Mouse (Mus musculus): ENCODE data around the gene Kmt5b. TPM values are rescaled to one million over a fixed set of nuclear protein-coding genes. Genes with fewer than 3 reads are reported as not detected.

Kmt5b gene
- polyA plus RNA-seq, 1 experiment from 2014 or later: 22.2 TPM

DNA sequence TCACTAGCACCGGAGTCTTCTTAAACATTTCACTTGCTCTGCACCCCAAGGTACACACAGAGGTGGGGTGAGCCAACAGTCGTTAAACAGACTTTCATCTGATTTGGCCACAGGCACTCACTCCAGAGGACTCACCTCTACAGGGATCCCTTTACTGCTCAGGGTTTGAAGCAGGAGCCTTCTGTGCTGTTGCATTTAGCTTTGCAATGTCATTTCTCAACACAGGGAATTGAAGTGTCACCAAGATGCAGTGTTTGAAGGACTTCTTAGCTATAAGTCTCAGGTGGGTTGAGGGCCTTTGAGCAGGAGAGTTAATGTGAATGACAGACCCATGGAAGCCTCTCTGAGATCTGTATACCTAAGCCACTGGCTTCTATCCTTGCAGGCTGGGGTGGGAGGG is 76.4 kb downstream of the Kmt5b start:
- Histone ChIP-seq H3K9me3 (replicated peaks; ENCODE audit: control insufficient read depth, low read length) (no peaks in the 10 kb centered on the region), H3K4me1 (ENCODE audit: control insufficient read depth, insufficient read depth, low read length) (peaks cover 8% of the 10 kb centered on the region; the same call in 1 of the 2 replicates), H3K9ac (ENCODE audit: low read depth, low read length) (no peak overlapping the region), H3K36me3 (ENCODE audit: control insufficient read depth, insufficient read depth, low read length) (no peaks in the 10 kb centered on the region), H3K27ac (ENCODE audit: low read depth, low read length) (no peak overlapping the region), H3K4me2 (no peak overlapping the region), H3K4me3 (ENCODE audit: low read depth, low read length) (no peak overlapping the region), H3K27me3 (ENCODE audit: control insufficient read depth, insufficient read depth, low read length) (no peaks in the 10 kb centered on the region)
- no peak for ATAC-seq (replicated peaks; ENCODE audit: insufficient number of reproducible peaks, low FRiP score, low TSS enrichment)
- 82% methylated on average over 2 of the region's 2 CpGs for WGBS (ENCODE audit: insufficient replicate concordance)

DNA sequence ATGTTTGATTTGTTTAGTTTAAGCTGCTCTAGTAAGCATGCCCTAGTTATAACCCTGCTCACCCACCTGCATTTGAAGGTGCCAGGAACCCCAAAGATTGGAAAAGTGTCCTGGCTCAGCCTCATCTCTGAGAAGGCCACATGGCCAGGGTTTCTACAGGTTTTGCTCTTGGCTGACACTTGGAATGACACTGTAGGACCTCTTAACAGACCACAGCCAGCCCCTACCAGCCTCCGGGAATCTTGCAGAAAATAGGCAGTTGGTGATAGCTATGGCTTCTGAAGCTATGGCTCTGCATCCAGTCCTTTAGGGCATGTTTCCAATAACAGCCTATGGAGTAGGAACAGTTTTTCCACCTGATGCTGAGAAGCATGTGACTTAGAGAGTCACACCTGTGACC is 77.6 kb downstream of the Kmt5b start:
- 96% methylated on average over 1 of the region's 1 CpGs for WGBS (ENCODE audit: insufficient replicate concordance)
- H3K9ac ChIP-seq (ENCODE audit: low read depth, low read length): no peak overlapping the region
- ATAC-seq (replicated peaks; ENCODE audit: insufficient number of reproducible peaks, low FRiP score, low TSS enrichment): no peak
- no peaks in the 10 kb centered on the region for H3K36me3 ChIP-seq (ENCODE audit: control insufficient read depth, insufficient read depth, low read length)
- H3K4me1 ChIP-seq (ENCODE audit: control insufficient read depth, insufficient read depth, low read length): peaks cover 8% of the 10 kb centered on the region; the same call in 1 of the 2 replicates
- no peak overlapping the region for H3K4me3 ChIP-seq (ENCODE audit: low read depth, low read length)
- H3K9me3 ChIP-seq (replicated peaks; ENCODE audit: control insufficient read depth, low read length): no peaks in the 10 kb centered on the region
- H3K4me2 ChIP-seq: no peak overlapping the region
- no peaks in the 10 kb centered on the region for H3K27me3 ChIP-seq (ENCODE audit: control insufficient read depth, insufficient read depth, low read length)
- H3K27ac ChIP-seq (ENCODE audit: low read depth, low read length): no peak overlapping the region

- Histone ChIP-seq H3K27ac (ENCODE audit: low read depth, low read length) (no peak overlapping the region), H3K27me3 (ENCODE audit: control insufficient read depth, insufficient read depth, low read length) (no peaks in the 10 kb centered on the region), H3K36me3 (ENCODE audit: control insufficient read depth, insufficient read depth, low read length) (no peaks in the 10 kb centered on the region), H3K4me2 (no peak overlapping the region), H3K4me3 (ENCODE audit: low read depth, low read length) (no peak overlapping the region), H3K4me1 (ENCODE audit: control insufficient read depth, insufficient read depth, low read length) (peaks cover 7% of the 10 kb centered on the region), H3K9ac (ENCODE audit: low read depth, low read length) (no peak overlapping the region), H3K9me3 (replicated peaks; ENCODE audit: control insufficient read depth, low read length) (no peaks in the 10 kb centered on the region)
- ATAC-seq (replicated peaks; ENCODE audit: insufficient number of reproducible peaks, low FRiP score, low TSS enrichment): no peak
- WGBS (ENCODE audit: insufficient replicate concordance): 89% methylated on average over 11 of the region's 11 CpGs
Observed at GRCm38 (mm10) chr19:3845339-3845738, 78.1 kb downstream of the Kmt5b start.

DNA sequence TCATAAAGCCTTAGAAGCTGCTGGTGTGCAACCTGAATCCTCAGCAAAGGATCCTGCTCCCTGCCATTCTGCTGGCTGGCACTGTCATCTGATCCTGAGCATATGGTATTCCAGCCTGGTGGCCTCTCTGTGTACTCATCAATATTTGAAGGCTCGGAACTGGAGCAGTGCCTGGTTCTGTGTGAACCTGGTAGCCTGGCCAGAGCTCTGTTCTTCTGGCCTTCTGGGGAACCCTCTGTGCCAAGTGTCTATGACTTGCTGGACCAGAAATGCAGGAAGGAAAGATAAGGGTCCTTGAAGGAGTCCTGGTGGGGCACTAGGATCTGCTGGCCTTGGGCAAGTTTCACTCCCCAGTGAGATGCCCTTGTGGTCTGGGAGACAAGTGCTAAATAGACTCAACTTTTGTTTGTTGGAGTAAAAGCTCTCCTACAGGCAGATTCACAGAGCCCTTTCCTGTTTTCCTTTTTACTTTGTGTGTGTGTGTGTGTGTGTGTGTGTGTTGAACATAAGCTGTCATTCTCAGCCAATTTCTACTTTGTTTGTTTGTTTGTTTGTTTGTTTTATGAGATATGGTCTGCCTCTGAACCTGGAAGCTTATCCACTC is 78.7 kb downstream of the Kmt5b start:
- Histone ChIP-seq H3K27ac (ENCODE audit: low read depth, low read length) (no peak overlapping the region), H3K4me1 (ENCODE audit: control insufficient read depth, insufficient read depth, low read length) (peaks cover 10% of the 10 kb centered on the region), H3K27me3 (ENCODE audit: control insufficient read depth, insufficient read depth, low read length) (no peaks in the 10 kb centered on the region), H3K9ac (ENCODE audit: low read depth, low read length) (no peak overlapping the region), H3K4me3 (ENCODE audit: low read depth, low read length) (no peak overlapping the region), H3K36me3 (ENCODE audit: control insufficient read depth, insufficient read depth, low read length) (no peaks in the 10 kb centered on the region), H3K9me3 (replicated peaks; ENCODE audit: control insufficient read depth, low read length) (no peaks in the 10 kb centered on the region), H3K4me2 (no peak overlapping the region)
- ATAC-seq (replicated peaks; ENCODE audit: insufficient number of reproducible peaks, low FRiP score, low TSS enrichment): no peak
- WGBS (ENCODE audit: insufficient replicate concordance): 58% methylated on average over 1 of the region's 1 CpGs

- no peak overlapping the region for H3K4me3 ChIP-seq (ENCODE audit: low read depth, low read length)
- H3K27me3 ChIP-seq (ENCODE audit: control insufficient read depth, insufficient read depth, low read length): no peaks in the 10 kb centered on the region
- H3K4me2 ChIP-seq: no peak overlapping the region
- no peaks in the 10 kb centered on the region for H3K9me3 ChIP-seq (replicated peaks; ENCODE audit: control insufficient read depth, low read length)
- H3K27ac ChIP-seq (ENCODE audit: low read depth, low read length): no peak overlapping the region
- 78% methylated on average over 10 of the region's 10 CpGs for WGBS (ENCODE audit: insufficient replicate concordance)
- H3K4me1 ChIP-seq (ENCODE audit: control insufficient read depth, insufficient read depth, low read length): peaks cover 14% of the 10 kb centered on the region
- no peaks in the 10 kb centered on the region for H3K36me3 ChIP-seq (ENCODE audit: control insufficient read depth, insufficient read depth, low read length)
- no peak for ATAC-seq (replicated peaks; ENCODE audit: insufficient number of reproducible peaks, low FRiP score, low TSS enrichment)
- H3K9ac ChIP-seq (ENCODE audit: low read depth, low read length): no peak overlapping the region
Observed at GRCm38 (mm10) chr19:3846676-3847604, 79.7 kb downstream of the Kmt5b start.

DNA sequence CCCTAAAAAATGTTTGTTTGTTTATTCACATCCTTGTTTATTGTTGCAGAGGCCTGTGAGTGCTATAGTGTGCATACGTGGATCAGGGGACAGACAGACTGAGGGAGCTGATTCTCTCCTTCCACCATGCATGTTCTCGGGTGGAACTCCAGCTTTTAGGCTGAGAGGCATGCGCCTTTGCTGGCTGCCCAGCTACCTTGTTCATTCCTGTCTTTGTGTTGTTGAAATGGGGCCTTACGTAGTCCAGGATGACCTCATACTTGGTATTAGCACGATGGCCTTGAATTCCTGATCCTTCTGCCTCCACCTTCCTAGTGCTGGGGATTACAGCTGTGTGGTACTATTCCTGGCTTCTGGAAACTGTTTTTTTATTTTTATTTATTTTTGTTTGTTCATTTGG is 80.5 kb downstream of the Kmt5b start:
- no peaks in the 10 kb centered on the region for H3K27me3 ChIP-seq (ENCODE audit: control insufficient read depth, insufficient read depth, low read length)

GRCm38 (mm10) chr19:3848207-3848808 is 81.1 kb downstream of the Kmt5b start:
- Histone ChIP-seq H3K9me3 (replicated peaks; ENCODE audit: control insufficient read depth, low read length) (no peaks in the 10 kb centered on the region), H3K27me3 (ENCODE audit: control insufficient read depth, insufficient read depth, low read length) (no peaks in the 10 kb centered on the region), H3K4me2 (no peak overlapping the region), H3K4me3 (ENCODE audit: low read depth, low read length) (no peak overlapping the region), H3K27ac (ENCODE audit: low read depth, low read length) (no peak overlapping the region), H3K36me3 (ENCODE audit: control insufficient read depth, insufficient read depth, low read length) (no peaks in the 10 kb centered on the region), H3K9ac (ENCODE audit: low read depth, low read length) (no peak overlapping the region), H3K4me1 (ENCODE audit: control insufficient read depth, insufficient read depth, low read length) (peaks cover 13% of the 10 kb centered on the region)
- 85% methylated on average over 7 of the region's 7 CpGs for WGBS (ENCODE audit: insufficient replicate concordance)
- ATAC-seq (replicated peaks; ENCODE audit: insufficient number of reproducible peaks, low FRiP score, low TSS enrichment): no peak

More for the DNA sequence above, 80.5 kb downstream of the Kmt5b start:
- no peak for ATAC-seq (replicated peaks; ENCODE audit: insufficient number of reproducible peaks, low FRiP score, low TSS enrichment)
- no peak overlapping the region for H3K27ac ChIP-seq (ENCODE audit: low read depth, low read length)
- WGBS (ENCODE audit: insufficient replicate concordance): 78% methylated on average over 5 of the region's 5 CpGs
- peaks cover 10% of the 10 kb centered on the region for H3K4me1 ChIP-seq (ENCODE audit: control insufficient read depth, insufficient read depth, low read length)
- no peak overlapping the region for H3K4me2 ChIP-seq
- no peak overlapping the region for H3K4me3 ChIP-seq (ENCODE audit: low read depth, low read length)
- H3K36me3 ChIP-seq (ENCODE audit: control insufficient read depth, insufficient read depth, low read length): no peaks in the 10 kb centered on the region
- no peaks in the 10 kb centered on the region for H3K9me3 ChIP-seq (replicated peaks; ENCODE audit: control insufficient read depth, low read length)
- H3K9ac ChIP-seq (ENCODE audit: low read depth, low read length): no peak overlapping the region

DNA sequence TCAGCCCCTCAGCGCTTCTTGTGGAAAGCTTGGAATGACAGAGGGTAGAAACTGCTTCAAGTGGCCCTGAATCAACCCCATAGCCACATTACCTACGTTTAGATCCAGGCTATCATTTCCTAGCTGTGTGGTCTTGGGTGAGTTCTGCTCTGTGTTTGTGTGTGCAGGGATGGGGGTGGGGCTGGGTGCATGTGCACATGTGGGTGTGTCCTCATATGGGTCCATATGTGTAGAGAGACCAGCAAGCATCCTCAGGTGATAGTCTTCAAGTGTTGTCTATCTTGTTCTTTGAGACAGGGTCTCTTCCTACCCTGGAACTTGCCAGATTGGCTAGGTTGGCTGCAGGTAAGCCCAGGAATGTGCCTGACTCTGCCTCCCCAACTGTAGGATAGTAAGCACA is 82.0 kb downstream of the Kmt5b start:
- Histone ChIP-seq H3K27me3 (ENCODE audit: control insufficient read depth, insufficient read depth, low read length) (no peaks in the 10 kb centered on the region), H3K36me3 (ENCODE audit: control insufficient read depth, insufficient read depth, low read length) (no peaks in the 10 kb centered on the region), H3K9ac (ENCODE audit: low read depth, low read length) (no peak overlapping the region), H3K9me3 (replicated peaks; ENCODE audit: control insufficient read depth, low read length) (no peaks in the 10 kb centered on the region), H3K4me1 (ENCODE audit: control insufficient read depth, insufficient read depth, low read length) (peaks cover 13% of the 10 kb centered on the region), H3K4me2 (no peak overlapping the region), H3K4me3 (ENCODE audit: low read depth, low read length) (no peak overlapping the region), H3K27ac (ENCODE audit: low read depth, low read length) (no peak overlapping the region)
- 77% methylated on average over 2 of the region's 2 CpGs for WGBS (ENCODE audit: insufficient replicate concordance)
- ATAC-seq (replicated peaks; ENCODE audit: insufficient number of reproducible peaks, low FRiP score, low TSS enrichment): no peak

All from heart, embryonic 11.5 days (tissue).